Mouse (Mus musculus): ENCODE measurements around the gene Ccdc12. TPM values are rescaled to one million over a fixed set of nuclear protein-coding genes. Genes with fewer than 3 reads are reported as not detected.

The Ccdc12 gene
- polyA plus RNA-seq, 1 experiment, result 125 TPM

- peak; percentile 80 for DNase-seq
- no peaks in the 10 kb centered on the region for H3K27me3 ChIP-seq (replicated peaks; ENCODE audit: control insufficient read depth, insufficient read depth, low read length)
- H3K4me3 ChIP-seq (ENCODE audit: insufficient read depth, low read depth, low read length), result no peak overlapping the region
- peaks cover 8% of the 10 kb centered on the region for H3K36me3 ChIP-seq (ENCODE audit: control insufficient read depth, insufficient read depth, low read length)
- no peak overlapping the region for H3K27ac ChIP-seq (ENCODE audit: insufficient read depth, low read depth, low read length)
- no peaks in the 10 kb centered on the region for H3K4me1 ChIP-seq (ENCODE audit: control insufficient read depth, insufficient read depth, low read length)
- TF ChIP-seq POLR2A (IDR thresholded peaks at IDR 0.05; ENCODE audit: low read depth, low read length), result no peak
- TF ChIP-seq CTCF (conservative IDR thresholded peaks at IDR 0.05; ENCODE audit: insufficient read depth, insufficient read length, low read depth, low read length), result no peak
- 29% methylated on average over 9 of the region's 9 CpGs for WGBS
Observed at GRCm38 (mm10) chr9:110725721-110726135, 69.4 kb downstream of the Ccdc12 start.

GRCm38 (mm10) chr9:110726867-110727266, 70.6 kb downstream of the Ccdc12 start:
- H3K4me3 ChIP-seq (ENCODE audit: insufficient read depth, low read depth, low read length), result no peak overlapping the region
- 50% methylated on average over 33 of the region's 33 CpGs for WGBS

GRCm38 (mm10) chr9:110729841-110730240, 73.5 kb downstream of the Ccdc12 start:
- Histone ChIP-seq H3K4me3 (ENCODE audit: insufficient read depth, low read depth, low read length) (no peak overlapping the region), H3K36me3 (ENCODE audit: control insufficient read depth, insufficient read depth, low read length) (peaks cover 1% of the 10 kb centered on the region; the same call in 1 of the 2 replicates), H3K27me3 (replicated peaks; ENCODE audit: control insufficient read depth, insufficient read depth, low read length) (no peaks in the 10 kb centered on the region), H3K27ac (ENCODE audit: insufficient read depth, low read depth, low read length) (no peak overlapping the region), H3K4me1 (ENCODE audit: control insufficient read depth, insufficient read depth, low read length) (peaks cover 20% of the 10 kb centered on the region; the same call in 1 of the 2 replicates)
- WGBS, result 28% methylated on average over 8 of the region's 8 CpGs
- no peak for DNase-seq
- TF ChIP-seq CTCF (conservative IDR thresholded peaks at IDR 0.05; ENCODE audit: insufficient read depth, insufficient read length, low read depth, low read length), result peak; percentile 65
- TF ChIP-seq POLR2A (IDR thresholded peaks at IDR 0.05; ENCODE audit: low read depth, low read length), result no peak

More at GRCm38 (mm10) chr9:110726867-110727266, 70.6 kb downstream of the Ccdc12 start:
- Histone ChIP-seq H3K27me3 (replicated peaks; ENCODE audit: control insufficient read depth, insufficient read depth, low read length) (no peaks in the 10 kb centered on the region), H3K27ac (ENCODE audit: insufficient read depth, low read depth, low read length) (no peak overlapping the region), H3K4me1 (ENCODE audit: control insufficient read depth, insufficient read depth, low read length) (0 out of 2 replicates have a peak, but pooled peaks cover 2% of the 10 kb centered on the region), H3K36me3 (ENCODE audit: control insufficient read depth, insufficient read depth, low read length) (peaks cover 8% of the 10 kb centered on the region)
- no peak for DNase-seq
- TF ChIP-seq CTCF (conservative IDR thresholded peaks at IDR 0.05; ENCODE audit: insufficient read depth, insufficient read length, low read depth, low read length) (no peak), POLR2A (IDR thresholded peaks at IDR 0.05; ENCODE audit: low read depth, low read length) (no peak)

- Histone ChIP-seq H3K27ac (ENCODE audit: insufficient read depth, low read depth, low read length) (0 out of 2 replicates have a peak overlapping the region, but pooled peaks have one; percentile 11), H3K36me3 (ENCODE audit: control insufficient read depth, insufficient read depth, low read length) (no peaks in the 10 kb centered on the region), H3K4me3 (ENCODE audit: insufficient read depth, low read depth, low read length) (no peak overlapping the region), H3K27me3 (replicated peaks; ENCODE audit: control insufficient read depth, insufficient read depth, low read length) (no peaks in the 10 kb centered on the region), H3K4me1 (ENCODE audit: control insufficient read depth, insufficient read depth, low read length) (peaks cover 28% of the 10 kb centered on the region; the same call in 1 of the 2 replicates)
- DNase-seq, result no peak
- WGBS, result 42% methylated on average over 4 of the region's 4 CpGs
- TF ChIP-seq POLR2A (IDR thresholded peaks at IDR 0.05; ENCODE audit: low read depth, low read length), result no peak
- no peak for TF ChIP-seq CTCF (conservative IDR thresholded peaks at IDR 0.05; ENCODE audit: insufficient read depth, insufficient read length, low read depth, low read length)
Observed at GRCm38 (mm10) chr9:110731859-110732258, 75.6 kb downstream of the Ccdc12 start.

- DNase-seq, result peak; percentile 95
- peak overlapping the region; percentile 43 for H3K4me3 ChIP-seq (ENCODE audit: insufficient read depth, low read depth, low read length)
- H3K27me3 ChIP-seq (replicated peaks; ENCODE audit: control insufficient read depth, insufficient read depth, low read length), result no peaks in the 10 kb centered on the region
- no peaks in the 10 kb centered on the region for H3K36me3 ChIP-seq (ENCODE audit: control insufficient read depth, insufficient read depth, low read length)
- peak overlapping the region; percentile 70 for H3K27ac ChIP-seq (ENCODE audit: insufficient read depth, low read depth, low read length)
- TF ChIP-seq POLR2A (IDR thresholded peaks at IDR 0.05; ENCODE audit: low read depth, low read length) (no peak), CTCF (conservative IDR thresholded peaks at IDR 0.05; ENCODE audit: insufficient read depth, insufficient read length, low read depth, low read length) (no peak)
- WGBS, result under 1% methylated on average over 26 of the region's 26 CpGs
- peaks cover 30% of the 10 kb centered on the region; the same call in 1 of the 2 replicates for H3K4me1 ChIP-seq (ENCODE audit: control insufficient read depth, insufficient read depth, low read length)
Observed at GRCm38 (mm10) chr9:110732623-110733022, 76.3 kb downstream of the Ccdc12 start.

- no peaks in the 10 kb centered on the region; the same call in 1 of the 2 replicates for H3K36me3 ChIP-seq (ENCODE audit: control insufficient read depth, insufficient read depth, low read length)
- TF ChIP-seq POLR2A (IDR thresholded peaks at IDR 0.05; ENCODE audit: low read depth, low read length) (no peak), CTCF (conservative IDR thresholded peaks at IDR 0.05; ENCODE audit: insufficient read depth, insufficient read length, low read depth, low read length) (no peak)
- no peaks in the 10 kb centered on the region for H3K27me3 ChIP-seq (replicated peaks; ENCODE audit: control insufficient read depth, insufficient read depth, low read length)
- 8% methylated on average over 8 of the region's 8 CpGs for WGBS
- DNase-seq, result no peak
- H3K4me3 ChIP-seq (ENCODE audit: insufficient read depth, low read depth, low read length), result peak overlapping the region; percentile 43
- peaks cover 31% of the 10 kb centered on the region; the same call in 1 of the 2 replicates for H3K4me1 ChIP-seq (ENCODE audit: control insufficient read depth, insufficient read depth, low read length)
- H3K27ac ChIP-seq (ENCODE audit: insufficient read depth, low read depth, low read length), result peak overlapping the region; percentile 70
Observed at GRCm38 (mm10) chr9:110733102-110733501, 76.8 kb downstream of the Ccdc12 start.

- Histone ChIP-seq H3K27me3 (replicated peaks; ENCODE audit: control insufficient read depth, insufficient read depth, low read length) (no peaks in the 10 kb centered on the region), H3K27ac (ENCODE audit: insufficient read depth, low read depth, low read length) (no peak overlapping the region), H3K36me3 (ENCODE audit: control insufficient read depth, insufficient read depth, low read length) (no peaks in the 10 kb centered on the region; the same call in 1 of the 2 replicates), H3K4me1 (ENCODE audit: control insufficient read depth, insufficient read depth, low read length) (peaks cover 31% of the 10 kb centered on the region; the same call in 1 of the 2 replicates), H3K4me3 (ENCODE audit: insufficient read depth, low read depth, low read length) (no peak overlapping the region)
- 70% methylated on average over 7 of the region's 7 CpGs for WGBS
- no peak for DNase-seq
- no peak for TF ChIP-seq POLR2A (IDR thresholded peaks at IDR 0.05; ENCODE audit: low read depth, low read length)
- TF ChIP-seq CTCF (conservative IDR thresholded peaks at IDR 0.05; ENCODE audit: insufficient read depth, insufficient read length, low read depth, low read length), result no peak
Observed at GRCm38 (mm10) chr9:110734154-110734553, 77.9 kb downstream of the Ccdc12 start.
